ENCODE assay signal across 28 mouse cellular contexts in genomic region chr14:51438955-51439354, GRCm38 (mm10). TPM values are rescaled to one million over a fixed set of nuclear protein-coding genes. Genes with fewer than 3 reads are reported as not detected.
"Had no signal": no experiment of that assay in that cellular context is flagged by ENCODE, and none has a peak within 500 bp of the region (broad histone marks: within the 10 kb centered on the region; RNA-seq: fewer than 3 reads in every experiment).

No protein-coding gene starts in this region.

- H3K27me3 ChIP-seq: limb, embryonic 13.5 days; liver, embryonic 12.5 days; liver, embryonic 15.5 days; lung, embryonic 15.5 days; megakaryocyte, embryonic 14.5 days; midbrain, embryonic 12.5 days; neural tube, embryonic 12.5 days; neural tube, embryonic 15.5 days had no signal

- ATAC-seq: liver, embryonic 12.5 days; midbrain, embryonic 16.5 days had no signal

- H3K4me1 ChIP-seq: limb, embryonic 10.5 days; limb, embryonic 13.5 days; liver, embryonic 12.5 days; liver, embryonic 15.5 days; lung, embryonic 15.5 days; megakaryocyte, embryonic 14.5 days; midbrain, embryonic 12.5 days; neural tube, embryonic 12.5 days; neural tube, embryonic 15.5 days had no signal

- DNase-seq: kidney, adult 18-20 months; kidney, adult 9 months; kidney, postnatal 14 days; liver; lung, adult 18-20 months; lung, postnatal 10 days; lung, postnatal 36 days; right cerebral cortex, postnatal 4 days; thymus, adult 18-20 months; thymus, postnatal 36 days had no signal

- H3K4me3 ChIP-seq: limb, embryonic 10.5 days; limb, embryonic 13.5 days; liver, embryonic 12.5 days; liver, embryonic 15.5 days; lung, embryonic 15.5 days; megakaryocyte, embryonic 14.5 days; midbrain, embryonic 12.5 days; neural tube, embryonic 12.5 days; neural tube, embryonic 15.5 days had no signal

- H3K36me3 ChIP-seq: limb, embryonic 10.5 days; limb, embryonic 13.5 days; liver, embryonic 12.5 days; liver, embryonic 15.5 days; lung, embryonic 15.5 days; midbrain, embryonic 12.5 days; neural tube, embryonic 12.5 days; neural tube, embryonic 15.5 days had no signal

- H3K9ac ChIP-seq: limb, embryonic 13.5 days; liver, embryonic 12.5 days; liver, embryonic 15.5 days; lung, embryonic 15.5 days; midbrain, embryonic 12.5 days; neural tube, embryonic 12.5 days; neural tube, embryonic 15.5 days had no signal

- H3K4me2 ChIP-seq: limb, embryonic 13.5 days; liver, embryonic 12.5 days; liver, embryonic 15.5 days; lung, embryonic 15.5 days; midbrain, embryonic 12.5 days; neural tube, embryonic 12.5 days; neural tube, embryonic 15.5 days had no signal

- H3K27ac ChIP-seq: limb, embryonic 10.5 days; limb, embryonic 13.5 days; liver, embryonic 12.5 days; liver, embryonic 15.5 days; lung, embryonic 15.5 days; midbrain, embryonic 12.5 days; neural tube, embryonic 12.5 days; neural tube, embryonic 15.5 days; stomach, postnatal 0 days had no signal

- H3K9me3 ChIP-seq: lung, embryonic 15.5 days had no signal

RNA-seq across cellular contexts. Expression of gene Vmn2r89, which starts 12.7 kb away (rescaled TPM):
- total RNA-seq: layer of hippocampus, adult 18-20 months; layer of hippocampus, postnatal 14 days; left cerebral cortex, adult 18-20 months; left cerebral cortex, postnatal 25 days had no signal
- polyA plus RNA-seq: kidney, embryonic 16.5 days; limb, embryonic 10.5 days; limb, embryonic 13.5 days; liver, embryonic 12.5 days; liver, embryonic 15.5 days; lung, embryonic 15.5 days; midbrain, embryonic 12.5 days; midbrain, embryonic 16.5 days; neural tube, embryonic 12.5 days; neural tube, embryonic 15.5 days; stomach, embryonic 14.5 days; stomach, postnatal 0 days; urinary bladder, adult 2 months had no signal

RNA-seq across cellular contexts. Expression of gene Vmn2r88, which starts 28.3 kb away (rescaled TPM):
- total RNA-seq: layer of hippocampus, adult 18-20 months; layer of hippocampus, postnatal 14 days; left cerebral cortex, adult 18-20 months; left cerebral cortex, postnatal 25 days had no signal
- polyA plus RNA-seq: kidney, embryonic 16.5 days; limb, embryonic 10.5 days; limb, embryonic 13.5 days; liver, embryonic 12.5 days; liver, embryonic 15.5 days; lung, embryonic 15.5 days; midbrain, embryonic 12.5 days; midbrain, embryonic 16.5 days; neural tube, embryonic 12.5 days; neural tube, embryonic 15.5 days; stomach, embryonic 14.5 days; stomach, postnatal 0 days; urinary bladder, adult 2 months had no signal
